Mouse (Mus musculus) cortical plate, adult 2 months (tissue): ENCODE data around the gene Dnase1l3. TPM values are rescaled to one million over a fixed set of nuclear protein-coding genes. Genes with fewer than 3 reads are reported as not detected.
A peak's percentile ranks its signal among the peaks of the same experiment; 100 is the strongest.

Experiments
- H3K27ac ChIP-seq: fragments of 200-500 bp; 2 replicates; pipeline ENCODE4 v1.5.1; 2012; ENCODE audit warnings: low read length, control low read depth, inconsistent platforms; ENCODE audit not compliant: insufficient read depth
- H3K4me1 ChIP-seq: fragments of 200-500 bp; 2 replicates; pipeline ENCODE4 v1.6.1; 2011; ENCODE audit warnings: low read length; ENCODE audit not compliant: control insufficient read depth, insufficient read depth
- H3K4me3 ChIP-seq: fragments of 200-500 bp; 2 replicates; pipeline ENCODE4 v1.5.1; 2011; ENCODE audit warnings: mild to moderate bottlenecking, low read length, control low read depth; ENCODE audit not compliant: insufficient read depth
- CTCF ChIP-seq: fragments of 200-500 bp; IDR thresholded peaks from 2 replicates; pipeline ENCODE4 v1.5.1; 2011; ENCODE audit warnings: mild to moderate bottlenecking, control low read depth, low read length; ENCODE audit not compliant: insufficient read depth; ENCODE audit errors: extremely low read depth
- POLR2A ChIP-seq: fragments of 200-500 bp; IDR thresholded peaks from 2 replicates; pipeline ENCODE4 v1.6.1; 2011; ENCODE audit warnings: mild to moderate bottlenecking, low read length, control low read depth; ENCODE audit not compliant: insufficient read depth; ENCODE audit errors: extremely low read depth
- polyA plus RNA-seq: library from polyadenylated mRNA; depleted of rRNA; stranded (reverse); fragments of >200 nt; gene quantifications from 2 replicates; pipeline ENCODE4 v1.2.3, GENCODE M21; 2012

Dnase1l3 gene
- polyA plus RNA-seq, 1 experiment: 0.02 TPM

DNA sequence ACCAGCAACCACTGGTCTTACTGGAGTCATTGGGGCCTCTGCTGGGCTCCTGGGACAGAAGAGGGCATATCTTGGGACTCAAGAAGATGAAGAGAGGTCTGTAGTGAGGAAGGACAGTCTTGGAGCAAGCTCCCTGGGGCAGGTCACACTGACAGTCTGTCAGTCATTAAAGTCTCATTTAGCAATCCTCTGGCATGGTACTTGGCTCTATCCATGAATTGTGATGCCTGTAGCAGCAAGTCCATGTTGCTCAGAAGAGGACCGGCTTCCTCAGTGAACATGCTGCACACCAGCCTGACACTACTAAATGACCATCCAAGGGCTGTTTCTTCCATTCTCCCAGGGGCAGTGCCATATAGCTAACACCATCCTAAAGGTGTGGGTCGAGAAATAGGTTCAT is 31.7 kb downstream of the Dnase1l3 start:
- no peak overlapping the region for H3K27ac ChIP-seq
- H3K4me1 ChIP-seq: no peaks in the 10 kb centered on the region
- H3K4me3 ChIP-seq: no peak overlapping the region
- TF ChIP-seq CTCF: no peak
- TF ChIP-seq POLR2A: no peak

DNA sequence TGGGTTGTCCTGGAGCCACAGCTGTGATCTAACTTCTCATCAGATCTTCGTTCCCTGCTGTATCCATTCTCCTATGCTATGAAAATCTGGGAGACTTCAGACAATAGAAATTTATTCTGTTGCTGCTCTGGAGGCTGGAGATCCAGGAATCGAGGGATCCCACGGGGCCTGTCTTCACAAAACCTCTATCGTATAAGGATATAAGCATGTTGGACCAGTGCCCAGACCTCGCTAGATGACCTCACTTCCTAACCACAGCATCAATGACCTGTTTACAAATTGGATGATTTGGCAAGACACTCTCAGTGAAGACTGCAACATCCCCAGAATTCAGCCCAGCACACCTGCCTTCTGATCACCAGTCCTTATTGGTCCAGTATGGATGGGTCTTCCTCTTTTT is 32.7 kb downstream of the Dnase1l3 start:
- Histone ChIP-seq H3K4me1 (no peaks in the 10 kb centered on the region), H3K4me3 (no peak overlapping the region), H3K27ac (no peak overlapping the region)
- TF ChIP-seq POLR2A: no peak
- TF ChIP-seq CTCF: no peak

- TF ChIP-seq POLR2A: no peak
- TF ChIP-seq CTCF: peak; percentile 56
- no peak overlapping the region for H3K27ac ChIP-seq
- H3K4me3 ChIP-seq: no peak overlapping the region
- no peaks in the 10 kb centered on the region for H3K4me1 ChIP-seq
These were observed 33.8 kb downstream of the Dnase1l3 start for GRCm38 (mm10) chr14:7960616-7961015.

DNA sequence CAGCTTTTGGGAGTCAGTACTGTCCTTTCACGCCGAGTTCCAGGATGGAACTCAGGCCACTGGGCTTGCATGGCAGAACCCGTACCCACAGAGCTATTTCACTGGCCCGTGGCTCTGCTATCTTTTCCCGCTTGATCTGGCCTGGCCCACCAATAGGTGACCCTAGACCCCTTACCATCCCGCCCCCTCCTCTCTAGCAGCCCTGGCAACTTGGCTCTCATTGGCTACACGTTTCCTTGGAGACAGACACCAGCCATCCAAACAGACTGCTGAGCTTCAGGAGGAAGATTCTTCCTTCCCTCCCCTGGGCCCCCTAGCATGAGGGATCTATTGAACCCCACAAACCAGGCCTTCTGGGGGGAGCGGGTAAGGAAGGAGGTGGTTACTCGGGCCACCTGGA is 37.3 kb downstream of the Dnase1l3 start, which contains the start of gene Gm45521:
Gm45521 (plus strand) TSS at position 240 of the 400 bp plus-strand sequence.
- Histone ChIP-seq H3K27ac (no peak within 1 kb of the TSS), H3K4me1 (no peaks in the 10 kb centered on the region), H3K4me3 (no peak within 1 kb of the TSS)
- TF ChIP-seq CTCF (no peak), POLR2A (no peak)

DNA sequence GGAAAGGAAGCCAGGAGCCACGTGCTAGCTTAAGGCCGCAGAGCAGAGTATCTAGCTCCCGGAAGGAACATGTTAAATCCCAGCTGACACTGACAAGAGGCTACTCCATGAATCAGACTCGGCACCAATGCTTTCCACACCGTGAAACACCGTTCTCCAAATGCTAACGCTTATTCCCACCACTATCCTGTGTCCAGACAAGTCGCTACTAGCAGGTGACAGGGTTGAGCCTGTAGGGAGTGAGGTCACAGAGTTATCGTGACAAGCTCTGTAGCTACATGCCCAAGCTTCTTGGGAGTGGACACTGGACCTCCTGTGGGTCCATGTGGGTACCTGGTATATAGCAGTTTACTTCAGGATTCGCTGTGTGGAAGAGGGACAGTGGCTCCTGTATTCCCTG is 37.9 kb downstream of the Dnase1l3 start:
- no peak for TF ChIP-seq CTCF
- no peak for TF ChIP-seq POLR2A
- Histone ChIP-seq H3K4me3 (no peak overlapping the region), H3K27ac (no peak overlapping the region)

GRCm38 (mm10) chr14:7954071-7954471 is 40.3 kb downstream of the Dnase1l3 start:
- H3K27ac ChIP-seq: no peak overlapping the region
- TF ChIP-seq POLR2A: no peak
- TF ChIP-seq CTCF: no peak
- no peak overlapping the region for H3K4me3 ChIP-seq
- H3K4me1 ChIP-seq: no peaks in the 10 kb centered on the region

More for the DNA sequence above, 37.9 kb downstream of the Dnase1l3 start:
- H3K4me1 ChIP-seq: no peaks in the 10 kb centered on the region

- peak overlapping the region; percentile 84 for H3K27ac ChIP-seq
- TF ChIP-seq POLR2A: no peak
- TF ChIP-seq CTCF: no peak
- no peaks in the 10 kb centered on the region for H3K4me1 ChIP-seq
- H3K4me3 ChIP-seq: no peak overlapping the region
These were observed 41.6 kb downstream of the Dnase1l3 start for GRCm38 (mm10) chr14:7952610-7953254.

GRCm38 (mm10) chr14:7951234-7951633 is 43.1 kb downstream of the Dnase1l3 start:
- Histone ChIP-seq H3K4me1 (no peaks in the 10 kb centered on the region), H3K27ac (no peak overlapping the region), H3K4me3 (no peak overlapping the region)
- TF ChIP-seq CTCF (no peak), POLR2A (no peak)

GRCm38 (mm10) chr14:7945261-7945660 is 49.1 kb downstream of the Dnase1l3 start:
- no peak overlapping the region for H3K27ac ChIP-seq
- H3K4me1 ChIP-seq: 0 out of 2 replicates have a peak, but pooled peaks cover 1% of the 10 kb centered on the region
- no peak for TF ChIP-seq CTCF
- TF ChIP-seq POLR2A: no peak
- no peak overlapping the region for H3K4me3 ChIP-seq

DNA sequence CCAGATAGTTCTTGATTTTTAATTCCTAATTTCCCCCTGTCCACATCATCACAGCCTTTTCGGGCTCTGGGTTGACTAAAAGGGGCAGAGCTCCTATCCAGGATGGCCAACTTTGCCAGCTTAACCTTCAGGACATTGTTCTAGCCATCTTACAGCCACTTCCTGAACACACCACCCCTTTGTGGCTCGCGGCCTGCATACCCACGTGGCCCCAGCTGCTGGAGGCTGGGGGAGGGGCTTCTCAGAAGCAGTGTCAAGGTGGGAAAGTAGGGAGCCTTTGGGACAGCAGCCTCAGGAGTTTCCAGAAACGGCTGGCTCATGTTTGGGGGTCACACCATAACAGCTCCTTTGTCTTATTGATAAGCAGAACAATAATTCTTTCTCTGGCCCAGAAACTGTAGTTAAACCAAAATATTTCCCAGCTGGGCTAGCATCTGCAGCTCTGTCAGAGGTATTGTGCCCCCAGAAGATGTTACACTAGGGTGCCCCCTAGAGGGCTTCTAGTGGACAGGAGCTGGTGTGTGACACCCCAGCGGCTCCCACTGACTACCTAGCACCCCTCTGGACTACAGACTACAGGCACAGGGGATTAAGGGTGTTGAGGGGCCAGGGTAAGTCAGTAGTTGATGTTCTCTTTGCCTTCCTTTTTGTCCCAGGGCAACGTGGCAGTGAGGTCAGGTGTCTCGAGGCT is 49.9 kb downstream of the Dnase1l3 start:
- no peak for TF ChIP-seq POLR2A
- 0 out of 2 replicates have a peak, but pooled peaks have one; percentile 20 for TF ChIP-seq CTCF
- H3K4me3 ChIP-seq: no peak overlapping the region
- H3K27ac ChIP-seq: peak overlapping the region; percentile 71; the same call in 1 of the 2 replicates
- 0 out of 2 replicates have a peak, but pooled peaks cover 1% of the 10 kb centered on the region for H3K4me1 ChIP-seq
